Mouse (Mus musculus) CD4-positive, CD25-positive, alpha-beta regulatory T cell, adult 4 months (primary cell): ENCODE results near the gene Nmu. TPM values are rescaled to one million over a fixed set of nuclear protein-coding genes. Genes with fewer than 3 reads are reported as not detected.

ENCODE experiments used
- ATAC-seq: one replicate; pipeline ENCODE4 v1.8.0; 2017
- polyA plus RNA-seq, 2 experiments: library from polyadenylated mRNA; unstranded; fragments of 100-300 nt; shearing (Covaris generic); gene quantifications; one replicate each; pipeline ENCODE4 v1.2.1; 2017

Gene Nmu
- polyA plus RNA-seq, result not detected

- ATAC-seq, result no peak
Measured at GRCm38 (mm10) chr5:76363453-76364104, at the start of gene Nmu. Nmu (minus strand) TSS chr5:76363788.

- no peak for ATAC-seq
Measured at GRCm38 (mm10) chr5:76411697-76412096, 48.1 kb upstream of the Nmu start.

GRCm38 (mm10) chr5:76394382-76394781, 30.8 kb upstream of the Nmu start:
- no peak for ATAC-seq

- ATAC-seq, result no peak
Measured at GRCm38 (mm10) chr5:76389041-76389795, 25.6 kb upstream of the Nmu start.

GRCm38 (mm10) chr5:76388474-76388873, 24.9 kb upstream of the Nmu start:
- no peak for ATAC-seq

- ATAC-seq, result no peak
Measured at GRCm38 (mm10) chr5:76383673-76384072, 20.1 kb upstream of the Nmu start.

GRCm38 (mm10) chr5:76381836-76382235, 18.2 kb upstream of the Nmu start:
- no peak for ATAC-seq

GRCm38 (mm10) chr5:76379216-76379615, 15.6 kb upstream of the Nmu start:
- no peak for ATAC-seq

GRCm38 (mm10) chr5:76369215-76369840, 5.7 kb upstream of the Nmu start:
- no peak for ATAC-seq

GRCm38 (mm10) chr5:76365406-76365805, 1.8 kb upstream of the Nmu start:
- no peak for ATAC-seq

- no peak for ATAC-seq
Measured at GRCm38 (mm10) chr5:76360786-76361185, 2.8 kb downstream of the Nmu start.

GRCm38 (mm10) chr5:76360057-76360456, 3.5 kb downstream of the Nmu start:
- no peak for ATAC-seq

GRCm38 (mm10) chr5:76351953-76352611, 11.5 kb downstream of the Nmu start:
- no peak for ATAC-seq

- no peak for ATAC-seq
Measured at GRCm38 (mm10) chr5:76351537-76351936, 12.1 kb downstream of the Nmu start.

- ATAC-seq, result no peak
Measured at GRCm38 (mm10) chr5:76346137-76346536, 17.5 kb downstream of the Nmu start.

- ATAC-seq, result no peak
Measured at GRCm38 (mm10) chr5:76340931-76341330, 22.7 kb downstream of the Nmu start.

GRCm38 (mm10) chr5:76337100-76337499, 26.5 kb downstream of the Nmu start:
- ATAC-seq, result peak; percentile 49

- no peak for ATAC-seq
Measured at GRCm38 (mm10) chr5:76333833-76334232, 29.8 kb downstream of the Nmu start.

- no peak for ATAC-seq
Measured at GRCm38 (mm10) chr5:76330953-76331352, 32.6 kb downstream of the Nmu start, which contains the start of gene Pdcl2. Pdcl2 (minus strand) TSS chr5:76331156.

- no peak for ATAC-seq
Measured at GRCm38 (mm10) chr5:76327296-76327695, 36.3 kb downstream of the Nmu start.

- no peak for ATAC-seq
Measured at GRCm38 (mm10) chr5:76325113-76325512, 38.5 kb downstream of the Nmu start.

- no peak for ATAC-seq
Measured at GRCm38 (mm10) chr5:76321249-76322196, 42.1 kb downstream of the Nmu start.
